Mouse (Mus musculus): ENCODE measurements around the gene Cela2a. TPM values are rescaled to one million over a fixed set of nuclear protein-coding genes. Genes with fewer than 3 reads are reported as not detected.

Cela2a gene
- total and polyA plus RNA-seq, 3 experiments: 0.30 to 2.6 (median 0.43) TPM

DNA sequence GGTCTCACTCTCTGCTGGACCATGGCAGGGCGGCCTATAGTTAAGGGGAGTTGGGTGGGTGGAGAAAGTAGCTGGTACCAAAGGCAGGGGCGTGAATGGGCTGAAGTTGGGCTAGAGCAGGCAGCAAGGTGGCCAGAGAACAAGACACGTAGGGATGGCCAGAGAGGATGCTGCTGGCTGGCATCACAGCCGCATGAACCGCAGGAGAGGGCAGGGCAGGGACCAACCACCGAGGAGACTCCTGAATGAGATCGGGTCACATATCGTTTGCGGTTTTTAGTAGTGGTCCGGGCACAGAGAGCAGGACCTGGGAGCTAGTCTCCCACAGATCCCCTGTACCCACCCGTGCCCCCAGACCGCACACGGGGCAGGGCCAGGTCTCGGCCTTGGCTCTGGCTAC is 33.4 kb upstream of the Cela2a start:
- peaks cover 33 to 64% of the 10 kb centered on the region in 2 experiments for H3K36me3 ChIP-seq (replicated peaks in 1 of 2; ENCODE audit: control insufficient read depth in 1 of 2, insufficient read depth in 1 of 2, low read length in 1 of 2)
- no peaks in the 10 kb centered on the region for H3K79me2 ChIP-seq (replicated peaks; ENCODE audit: control insufficient read depth, extremely low read depth, insufficient read depth, poor library complexity, severe bottlenecking)
- TF ChIP-seq TCF12 (IDR thresholded peaks at IDR 0.05; ENCODE audit: low read depth, low read length) (no peak), IRF4 (IDR thresholded peaks at IDR 0.05; ENCODE audit: low read depth, low read length) (no peak), EP300 (IDR thresholded peaks at IDR 0.05; ENCODE audit: low read length) (no peak), JUND (conservative IDR thresholded peaks at IDR 0.05; ENCODE audit: low read depth, low read length) (no peak), MEF2A (IDR thresholded peaks at IDR 0.05; ENCODE audit: borderline replicate concordance, low read depth, low read length) (no peak), MAZ (IDR thresholded peaks at IDR 0.05; ENCODE audit: low read depth, low read length) (no peak), NRF1 (IDR thresholded peaks at IDR 0.05; ENCODE audit: low read depth, low read length) (no peak), USF1 (IDR thresholded peaks at IDR 0.05; ENCODE audit: low read depth, low read length) (no peak), ELF1 (IDR thresholded peaks at IDR 0.05; ENCODE audit: low read depth, low read length) (no peak), UBTF (IDR thresholded peaks at IDR 0.05; ENCODE audit: low read depth, low read length) (no peak), GABPA (IDR thresholded peaks at IDR 0.05; ENCODE audit: insufficient replicate concordance, low read depth, low read length) (no peak), MXI1 (IDR thresholded peaks at IDR 0.05; ENCODE audit: low read depth, low read length) (no peak), CTCF (conservative IDR thresholded peaks at IDR 0.05 in 1 of 2, IDR thresholded peaks at IDR 0.05 in 1 of 2; ENCODE audit: low read depth in 2 of 2, low read length in 2 of 2) (no peak), ZC3H11A (IDR thresholded peaks at IDR 0.05; ENCODE audit: low read depth, low read length) (no peak), SIN3A (IDR thresholded peaks at IDR 0.05; ENCODE audit: low read length) (no peak), BHLHE40 (IDR thresholded peaks at IDR 0.05; ENCODE audit: low read depth, low read length) (no peak), CHD2 (IDR thresholded peaks at IDR 0.05; ENCODE audit: low read length) (no peak)
- no peak for DNase-seq (ENCODE audit: extremely low read depth)
- no peak overlapping the region for H3K9ac ChIP-seq (ENCODE audit: insufficient read depth, low read depth)
- H3K27ac ChIP-seq (ENCODE audit: insufficient read depth, low read depth): no peak overlapping the region
- dilution Hi-C loops (cut with MboI; ENCODE audit: extremely low pct_ligation_motif_present, extremely low pct_unique_long_range_greater_than_20kb, low sequenced_read_pairs) (no loop called here), in situ Hi-C loops (cut with MboI; ENCODE audit: low pct_ligation_motif_present, low pct_unique_long_range_greater_than_20kb, low sequenced_read_pairs) (no loop called here)
- H3K4me3 ChIP-seq (replicated peaks in 1 of 3; ENCODE audit: low read depth in 2 of 3, low read length in 2 of 3, poor library complexity in 1 of 3): no peak overlapping the region
- no peaks in the 10 kb centered on the region for H3K27me3 ChIP-seq (replicated peaks)
- H3K4me2 ChIP-seq (ENCODE audit: insufficient read depth, low read depth, poor library complexity, severe bottlenecking): no peak overlapping the region
- peaks cover 5 to 31% of the 10 kb centered on the region in 2 experiments; a peak in 2 of 4 replicates for H3K4me1 ChIP-seq (ENCODE audit: control insufficient read depth in 1 of 2, insufficient read depth in 2 of 2)
- H3K9me3 ChIP-seq (replicated peaks; ENCODE audit: low read length): peaks cover 7% of the 10 kb centered on the region

DNA sequence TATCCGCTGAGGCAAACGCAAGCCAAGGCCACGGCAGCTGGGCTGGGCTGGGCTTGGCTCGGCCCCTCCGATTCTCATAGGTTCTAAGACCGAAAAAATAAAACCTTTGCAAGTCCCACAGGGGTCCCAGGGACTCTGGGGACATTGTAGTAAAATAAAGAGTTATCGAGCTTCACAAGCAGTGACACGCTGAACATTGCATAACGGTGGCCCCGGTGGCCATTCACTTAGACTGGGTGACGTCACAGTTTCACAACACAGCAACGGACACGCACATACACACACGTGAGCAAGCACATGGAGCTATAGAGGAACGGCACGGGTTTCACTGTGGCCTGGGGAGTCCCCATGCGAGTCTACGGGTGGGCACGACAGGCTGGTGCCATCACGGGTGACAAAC is 32.5 kb upstream of the Cela2a start:
- Histone ChIP-seq H3K4me1 (ENCODE audit: control insufficient read depth in 1 of 2, insufficient read depth in 2 of 2) (peaks cover 5 to 31% of the 10 kb centered on the region in 2 experiments; a peak in 2 of 4 replicates), H3K9ac (ENCODE audit: insufficient read depth, low read depth) (no peak overlapping the region), H3K79me2 (replicated peaks; ENCODE audit: control insufficient read depth, extremely low read depth, insufficient read depth, poor library complexity, severe bottlenecking) (no peaks in the 10 kb centered on the region), H3K27me3 (replicated peaks) (no peaks in the 10 kb centered on the region), H3K9me3 (replicated peaks; ENCODE audit: low read length) (peaks cover 7% of the 10 kb centered on the region), H3K4me2 (ENCODE audit: insufficient read depth, low read depth, poor library complexity, severe bottlenecking) (no peak overlapping the region), H3K4me3 (replicated peaks in 1 of 3; ENCODE audit: low read depth in 2 of 3, low read length in 2 of 3, poor library complexity in 1 of 3) (no peak overlapping the region), H3K27ac (ENCODE audit: insufficient read depth, low read depth) (no peak overlapping the region), H3K36me3 (replicated peaks in 1 of 2; ENCODE audit: control insufficient read depth in 1 of 2, insufficient read depth in 1 of 2, low read length in 1 of 2) (peaks cover 27 to 55% of the 10 kb centered on the region in 2 experiments)
- peak; percentile 53 for DNase-seq (ENCODE audit: extremely low read depth)
- dilution Hi-C loops (cut with MboI; ENCODE audit: extremely low pct_ligation_motif_present, extremely low pct_unique_long_range_greater_than_20kb, low sequenced_read_pairs) (no loop called here), in situ Hi-C loops (cut with MboI; ENCODE audit: low pct_ligation_motif_present, low pct_unique_long_range_greater_than_20kb, low sequenced_read_pairs) (no loop called here)
- TF ChIP-seq KAT2A (IDR thresholded peaks at IDR 0.05; ENCODE audit: insufficient replicate concordance, low read length) (no peak), CHD2 (IDR thresholded peaks at IDR 0.05; ENCODE audit: low read length) (no peak), ETS1 (conservative IDR thresholded peaks at IDR 0.05; ENCODE audit: low read depth, low read length) (peak; percentile 74), RAD21 (IDR thresholded peaks at IDR 0.05; ENCODE audit: low read depth, low read length) (no peak), MXI1 (IDR thresholded peaks at IDR 0.05; ENCODE audit: low read depth, low read length) (no peak), MAZ (IDR thresholded peaks at IDR 0.05; ENCODE audit: low read depth, low read length) (no peak), TBP (conservative IDR thresholded peaks at IDR 0.05; ENCODE audit: low read depth, low read length) (no peak), ELF1 (IDR thresholded peaks at IDR 0.05; ENCODE audit: low read depth, low read length) (no peak), BHLHE40 (IDR thresholded peaks at IDR 0.05; ENCODE audit: low read depth, low read length) (peak; percentile 94), NELFE (IDR thresholded peaks at IDR 0.05; ENCODE audit: low read depth, low read length) (no peak), USF2 (conservative IDR thresholded peaks at IDR 0.05; ENCODE audit: low read depth, low read length) (no peak), UBTF (IDR thresholded peaks at IDR 0.05; ENCODE audit: low read depth, low read length) (no peak)
